Mouse (Mus musculus): ENCODE results near the gene Ttpal. TPM values are rescaled to one million over a fixed set of nuclear protein-coding genes. Genes with fewer than 3 reads are reported as not detected.

Gene Ttpal
- total RNA-seq, 1 experiment from 2014 or later: 10.6 TPM

GRCm38 (mm10) chr2:163657975-163658886, 56.1 kb downstream of the Ttpal start, which contains the start of gene Pkig:
TSS of gene Pkig (plus strand) at chr2:163658386.
- peak; percentile 79 for ATAC-seq (replicated peaks; ENCODE audit: low read depth, poor library complexity, severe bottlenecking)

- no peak for ATAC-seq (replicated peaks; ENCODE audit: low read depth, poor library complexity, severe bottlenecking)
Measured at GRCm38 (mm10) chr2:163658941-163659340, 56.8 kb downstream of the Ttpal start.

DNA sequence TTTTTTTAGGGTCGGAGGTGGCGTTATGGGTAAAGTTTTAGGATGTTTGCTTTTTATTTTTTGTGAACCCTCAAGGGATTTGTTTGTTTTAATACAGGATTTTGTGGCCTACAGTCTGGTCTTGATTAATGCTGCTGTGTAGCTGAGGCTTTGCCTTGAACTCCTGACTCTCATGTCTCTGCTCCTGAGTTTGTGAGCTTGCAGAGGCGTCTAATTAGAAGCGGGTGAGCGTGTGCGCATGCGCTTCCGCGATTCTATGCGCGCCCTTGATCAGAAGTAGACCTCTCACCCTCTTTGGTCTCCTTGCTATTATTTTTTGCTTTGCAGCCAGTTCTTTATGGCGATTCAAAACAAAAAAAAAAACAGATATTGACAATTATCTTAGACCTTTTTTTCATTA, 57.3 kb downstream of the Ttpal start:
- ATAC-seq (replicated peaks; ENCODE audit: low read depth, poor library complexity, severe bottlenecking): no peak

DNA sequence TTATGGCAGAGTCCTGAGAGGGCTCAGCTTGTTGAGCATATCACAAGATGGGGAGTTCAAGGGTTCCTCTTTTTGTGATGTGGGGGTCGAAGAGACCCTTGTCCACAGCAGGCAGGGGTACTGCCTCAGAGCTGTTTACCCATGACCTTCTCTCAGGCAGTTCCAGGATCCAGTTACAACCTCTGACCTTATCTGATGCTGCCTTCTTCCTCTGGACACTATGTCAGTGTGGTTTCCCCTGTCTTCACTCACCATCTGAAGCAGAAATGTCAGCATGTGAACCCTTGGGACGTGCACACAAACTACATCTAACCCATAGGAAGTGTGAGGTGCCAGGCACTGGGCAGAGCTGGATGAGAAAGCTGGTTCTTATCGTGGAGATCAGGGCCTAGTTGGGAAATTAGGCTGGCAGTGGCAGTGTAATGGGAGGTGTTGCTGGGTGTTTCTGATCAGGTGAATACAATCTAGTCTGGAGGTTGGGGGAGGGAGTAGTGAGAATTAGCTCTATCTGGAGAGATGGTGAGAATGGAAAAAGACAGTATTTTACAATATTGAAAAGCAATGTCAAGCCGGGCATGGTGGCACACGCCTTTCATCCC, 58.1 kb downstream of the Ttpal start:
- peak; percentile 46 for ATAC-seq (replicated peaks; ENCODE audit: low read depth, poor library complexity, severe bottlenecking)

DNA sequence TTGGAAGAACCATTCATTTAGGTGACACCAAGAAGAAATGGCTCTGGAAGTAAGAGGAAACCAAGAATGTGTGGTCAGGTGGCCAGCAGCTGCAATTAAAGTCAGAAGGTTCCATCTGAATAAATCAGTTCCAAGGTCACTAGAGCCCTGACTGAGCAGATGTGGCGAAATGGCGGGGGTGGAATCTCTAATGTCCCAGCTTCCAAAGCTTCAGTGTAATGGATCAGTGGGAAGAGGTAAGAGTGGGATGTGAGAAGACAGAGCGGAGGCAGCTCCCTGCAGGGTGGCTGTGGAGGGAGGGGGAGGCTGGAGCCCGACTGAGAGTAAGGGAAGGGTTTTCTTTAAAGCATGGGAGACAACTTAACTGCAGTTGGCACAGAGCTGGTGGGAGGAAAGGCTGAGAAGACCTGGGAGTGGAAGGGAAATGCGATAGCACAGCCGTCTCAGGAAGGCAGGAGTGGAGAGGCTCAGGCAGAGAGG, 59.3 kb downstream of the Ttpal start:
- no peak for ATAC-seq (replicated peaks; ENCODE audit: low read depth, poor library complexity, severe bottlenecking)

GRCm38 (mm10) chr2:163662076-163662475, 60.0 kb downstream of the Ttpal start:
- no peak for ATAC-seq (replicated peaks; ENCODE audit: low read depth, poor library complexity, severe bottlenecking)

- ATAC-seq (replicated peaks; ENCODE audit: low read depth, poor library complexity, severe bottlenecking): peak; percentile 41
Measured at GRCm38 (mm10) chr2:163662698-163663221, 60.6 kb downstream of the Ttpal start.

DNA sequence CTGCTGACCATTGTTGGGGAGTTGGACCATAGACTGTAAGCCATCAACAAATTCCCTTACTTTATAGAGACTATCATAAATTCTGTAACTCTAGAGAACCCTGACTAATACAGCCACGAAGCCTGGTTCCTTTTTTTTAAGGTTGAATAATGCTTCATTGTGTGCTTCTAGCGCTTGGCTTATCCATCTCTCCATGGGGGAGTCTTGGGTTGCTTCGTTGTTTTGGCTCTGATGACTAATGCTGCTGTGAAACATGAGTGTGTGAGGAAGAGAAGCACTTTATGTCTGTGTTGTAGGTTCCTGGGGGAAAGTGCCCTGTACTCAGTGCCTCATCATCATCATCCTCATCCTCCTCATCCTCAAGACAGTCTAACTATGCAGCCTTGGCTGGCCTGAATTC, 61.8 kb downstream of the Ttpal start:
- no peak for ATAC-seq (replicated peaks; ENCODE audit: low read depth, poor library complexity, severe bottlenecking)

DNA sequence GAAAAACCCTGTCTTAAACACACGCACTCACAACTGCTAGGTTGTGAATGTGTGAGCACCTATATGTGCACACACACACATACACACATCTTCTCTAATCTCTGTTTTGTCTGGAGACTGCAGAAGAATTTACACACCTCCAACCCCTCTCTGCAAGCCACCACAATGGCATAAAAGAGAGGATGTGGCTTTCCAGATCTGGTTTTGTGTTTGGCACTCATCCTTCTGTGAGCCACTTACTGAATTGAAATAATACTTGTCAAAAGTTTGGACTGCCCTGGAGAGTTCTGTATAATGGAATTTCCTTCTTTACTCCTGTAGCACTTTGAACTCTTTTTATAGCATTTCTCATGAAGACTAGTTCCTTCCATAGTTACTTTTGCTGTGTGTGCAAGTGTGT, 64.9 kb downstream of the Ttpal start:
- no peak for ATAC-seq (replicated peaks; ENCODE audit: low read depth, poor library complexity, severe bottlenecking)

Other genes starting within 250 kb of the Ttpal start
- not detected in 2 replicates for gene Jph2, start 204.3 kb upstream of the Ttpal start, total RNA-seq (2017)
- gene Oser1, start 177.6 kb upstream of the Ttpal start, total RNA-seq (2017): 95.2 and 99.9 TPM in 2 replicates
- 0.73 TPM in 1 of 2 replicates, not detected in the other for gene Gdap1l1, start 163.8 kb upstream of the Ttpal start, total RNA-seq (2017)
- 3.9 and 5.2 TPM in 2 replicates for gene Fitm2, start 129.7 kb upstream of the Ttpal start, total RNA-seq (2017)
- not detected in 2 replicates for gene R3hdml, start 110.0 kb upstream of the Ttpal start, total RNA-seq (2017)
- 4.1 and 6.1 TPM in 2 replicates for gene Hnf4a, start 95.5 kb upstream of the Ttpal start, total RNA-seq (2017)
- gene Serinc3, start 42.8 kb downstream of the Ttpal start, total RNA-seq (2017): 646 and 682 TPM in 2 replicates
- 44.8 and 45.5 TPM in 2 replicates for gene Pkig, start 56.1 kb downstream of the Ttpal start, total RNA-seq (2017)
- gene Ada, start 147.9 kb downstream of the Ttpal start, total RNA-seq (2017): 16.9 and 17.6 TPM in 2 replicates
- not detected in 2 replicates for gene Ccn5, start 218.5 kb downstream of the Ttpal start, total RNA-seq (2017)